Comparison of ENCODE assay signal across 17 mouse cellular contexts in the genomic region with DNA sequence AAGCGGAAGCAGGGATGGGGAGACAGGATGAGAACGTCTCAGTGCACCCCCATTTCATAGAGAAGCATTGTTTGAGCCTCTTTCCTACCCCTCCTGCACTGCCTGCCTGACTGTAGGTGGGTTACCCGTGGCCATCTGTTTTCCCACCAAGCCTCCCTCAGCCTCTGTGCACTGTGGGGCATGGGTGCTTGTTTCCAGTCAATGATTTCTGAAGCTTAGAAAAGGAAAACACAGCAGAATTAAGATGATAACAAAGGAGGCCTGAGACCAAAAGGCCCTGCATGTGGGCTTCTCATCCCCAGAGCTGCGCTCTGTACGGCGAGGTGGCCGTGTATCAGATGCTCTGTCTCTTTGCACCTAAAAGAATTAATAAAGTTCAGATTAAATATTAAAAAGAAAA.
DNase-seq lines count a peak whose midpoint lies in the region; ATAC-seq lines count a peak whose summit lies in the region.
"Had no signal": no experiment of that assay in that cellular context is flagged by ENCODE, and none has a peak within 500 bp of the region (broad histone marks: within the 10 kb centered on the region; RNA-seq: fewer than 3 reads in every experiment).

No protein-coding gene starts in this region.

- H3K9ac ChIP-seq in forebrain, embryonic 14.5 days (ENCODE audit: low read length), result no peak overlapping the region
- no peak overlapping the region for H3K9ac ChIP-seq in hindbrain, embryonic 16.5 days (ENCODE audit: low read depth, low read length)
- H3K9ac ChIP-seq in neural tube, embryonic 14.5 days (replicated peaks; ENCODE audit: low read depth, low read length), result no peak overlapping the region
- H3K9ac ChIP-seq: embryonic facial prominence, embryonic 12.5 days; liver, embryonic 14.5 days had no signal

- H3K4me1 ChIP-seq in forebrain, embryonic 14.5 days (ENCODE audit: control insufficient read depth, insufficient read depth, low read length), result peaks cover 32% of the 10 kb centered on the region
- peaks cover 17% of the 10 kb centered on the region for H3K4me1 ChIP-seq in hindbrain, embryonic 16.5 days (ENCODE audit: control insufficient read depth, insufficient read depth, low read depth, low read length)
- H3K4me1 ChIP-seq in neural tube, embryonic 14.5 days (ENCODE audit: control insufficient read depth, insufficient read depth, low read length), result peaks cover 27% of the 10 kb centered on the region; the same call in 1 of the 2 replicates

- peak overlapping the region; percentile 70 for H3K27ac ChIP-seq in forebrain, embryonic 14.5 days (ENCODE audit: low read depth, low read length)
- peak overlapping the region; percentile 57 for H3K27ac ChIP-seq in hindbrain, embryonic 16.5 days (ENCODE audit: low read depth, low read length)
- H3K27ac ChIP-seq in neural tube, embryonic 14.5 days (ENCODE audit: low read depth, low read length), result 0 out of 2 replicates have a peak overlapping the region, but pooled peaks have one; percentile 1
- H3K27ac ChIP-seq: embryonic facial prominence, embryonic 12.5 days; limb, embryonic 10.5 days; liver, embryonic 14.5 days had no signal

- no peaks in the 10 kb centered on the region for H3K9me3 ChIP-seq in forebrain, embryonic 14.5 days (replicated peaks; ENCODE audit: control insufficient read depth, low read length)
- H3K9me3 ChIP-seq in hindbrain, embryonic 16.5 days (ENCODE audit: control insufficient read depth, low read length), result no peaks in the 10 kb centered on the region
- no peaks in the 10 kb centered on the region for H3K9me3 ChIP-seq in neural tube, embryonic 14.5 days (ENCODE audit: control insufficient read depth, low read length)
- H3K9me3 ChIP-seq: embryonic facial prominence, embryonic 12.5 days; limb, embryonic 10.5 days had no signal

- H3K4me2 ChIP-seq in forebrain, embryonic 14.5 days (ENCODE audit: low read length), result peak overlapping the region; percentile 66; the same call in 1 of the 2 replicates
- H3K4me2 ChIP-seq in hindbrain, embryonic 16.5 days (ENCODE audit: low read length), result no peak overlapping the region
- no peak overlapping the region for H3K4me2 ChIP-seq in neural tube, embryonic 14.5 days (ENCODE audit: low read depth, low read length)
- H3K4me2 ChIP-seq: embryonic facial prominence, embryonic 12.5 days had no signal

- peak; percentile 16 for DNase-seq in embryo, embryonic 11 days
- DNase-seq in embryo, embryonic 9.5 days (ENCODE audit: extremely low spot score), result no peak
- no peak for DNase-seq in forebrain, embryonic 14.5 days (ENCODE audit: low spot score)
- DNase-seq in cerebellum, adult 9-10 months, result no peak
- DNase-seq in heart, adult 18-20 months, result no peak
- DNase-seq: cerebellum, adult 8-10 months; kidney, postnatal 14 days; layer of hippocampus, postnatal 36 days; lung, postnatal 10 days; thymus, adult 2 months had no signal

- no peak for ATAC-seq in forebrain, embryonic 14.5 days
- no peak for ATAC-seq in hindbrain, embryonic 16.5 days
- no peak for ATAC-seq in neural tube, embryonic 14.5 days (ENCODE audit: low read depth)
- ATAC-seq in erythroid progenitor cell, adult 5-6 weeks (replicated peaks; ENCODE audit: low FRiP score, poor library complexity, severe bottlenecking), result no peak
- ATAC-seq: inflammation-experienced regulatory T-cells, adult 6 months had no signal

- no peaks in the 10 kb centered on the region for H3K36me3 ChIP-seq in forebrain, embryonic 14.5 days (ENCODE audit: control insufficient read depth, insufficient read depth, low read length)
- no peaks in the 10 kb centered on the region for H3K36me3 ChIP-seq in hindbrain, embryonic 16.5 days (ENCODE audit: control insufficient read depth, insufficient read depth, low read length)
- H3K36me3 ChIP-seq in neural tube, embryonic 14.5 days (ENCODE audit: control insufficient read depth, insufficient read depth, low read length), result no peaks in the 10 kb centered on the region
- H3K36me3 ChIP-seq: embryonic facial prominence, embryonic 12.5 days; limb, embryonic 10.5 days had no signal

- no peaks in the 10 kb centered on the region for H3K27me3 ChIP-seq in forebrain, embryonic 14.5 days (replicated peaks; ENCODE audit: control insufficient read depth, insufficient read depth, low read length)
- H3K27me3 ChIP-seq in hindbrain, embryonic 16.5 days (replicated peaks; ENCODE audit: control insufficient read depth, insufficient read depth, low read length), result no peaks in the 10 kb centered on the region
- H3K27me3 ChIP-seq in neural tube, embryonic 14.5 days (ENCODE audit: control insufficient read depth, insufficient read depth, low read length), result no peaks in the 10 kb centered on the region
- H3K27me3 ChIP-seq: embryonic facial prominence, embryonic 12.5 days had no signal

- 11% methylated on average over 7 of the region's 7 CpGs for WGBS in forebrain, embryonic 14.5 days
- 26% methylated on average over 7 of the region's 7 CpGs for WGBS in hindbrain, embryonic 16.5 days
- 17% methylated on average over 7 of the region's 7 CpGs for WGBS in neural tube, embryonic 14.5 days

- no peak overlapping the region for H3K4me3 ChIP-seq in forebrain, embryonic 14.5 days (ENCODE audit: low read depth, low read length)
- H3K4me3 ChIP-seq in hindbrain, embryonic 16.5 days (ENCODE audit: low read length), result no peak overlapping the region
- H3K4me3 ChIP-seq in neural tube, embryonic 14.5 days (ENCODE audit: low read depth, low read length), result no peak overlapping the region
- H3K4me3 ChIP-seq: embryonic facial prominence, embryonic 12.5 days; limb, embryonic 10.5 days had no signal

Comparison
In these comparisons a context has a peak if more than half of its experiments do, and no peak if none do; other contexts are left out.
1. H3K27ac ChIP-seq: peak in every context shown above with its lines; median percentile 70 in forebrain, embryonic 14.5 days; 57 in hindbrain, embryonic 16.5 days; 1 in neural tube, embryonic 14.5 days.